Mouse (Mus musculus) neural tube, embryonic 12.5 days (tissue): ENCODE results near the gene Hnrnpa2b1. TPM values are rescaled to one million over a fixed set of nuclear protein-coding genes. Genes with fewer than 3 reads are reported as not detected.
A peak's percentile ranks its signal among the peaks of the same experiment; 100 is the strongest.

Experiments used
- ATAC-seq: fragments of 200-750 bp; cut with Nextera tagmentation; 2 replicates; pipeline ENCODE4 v1.8.0; 2017; ENCODE audit warnings: low read depth, mild to moderate bottlenecking, moderate TSS enrichment, moderate library complexity; ENCODE audit not compliant: low FRiP score
- H3K27ac ChIP-seq: fragments of 300-500 bp; sonication (generic); 2 replicates; pipeline ENCODE4 v1.5.1; 2016
- H3K27me3 ChIP-seq: fragments of 300-500 bp; sonication (generic); replicated peaks from 2 replicates; pipeline ENCODE4 v1.6.1; 2016; ENCODE audit warnings: mild to moderate bottlenecking
- H3K36me3 ChIP-seq: fragments of 300-500 bp; sonication (generic); 2 replicates; pipeline ENCODE4 v1.6.1; 2016; ENCODE audit warnings: mild to moderate bottlenecking
- H3K4me1 ChIP-seq: fragments of 300-500 bp; sonication (generic); 2 replicates; pipeline ENCODE4 v1.6.1; 2016
- H3K4me2 ChIP-seq: fragments of 300-500 bp; sonication (generic); replicated peaks from 2 replicates; pipeline ENCODE4 v1.6.1; 2016; ENCODE audit warnings: mild to moderate bottlenecking
- H3K4me3 ChIP-seq: fragments of 300-500 bp; sonication (generic); 2 replicates; pipeline ENCODE4 v1.5.1; 2016
- H3K9ac ChIP-seq: fragments of 300-500 bp; sonication (generic); 2 replicates; pipeline ENCODE4 v1.6.1; 2016; ENCODE audit warnings: mild to moderate bottlenecking
- H3K9me3 ChIP-seq: fragments of 300-500 bp; sonication (generic); 2 replicates; pipeline ENCODE4 v1.6.1; 2016; ENCODE audit warnings: mild to moderate bottlenecking
- WGBS: fragments of 180-500 bp; shearing (Covaris S2); methylation state at CpG from one replicate; pipeline ENCODE4 v1.1.7; 2016; 5-methylcytosine and 5-hydroxymethylcytosine counted together
- polyA plus RNA-seq: library from polyadenylated mRNA; unstranded; fragments of >200 nt; fragmentation: Nextera tagmentation; extraction: Ambion mirVana; gene quantifications from 2 replicates; pipeline ENCODE4 v1.2.1, GENCODE M21; 2016

The Hnrnpa2b1 gene
- polyA plus RNA-seq, 1 experiment from 2014 or later, result 2,188 TPM

DNA sequence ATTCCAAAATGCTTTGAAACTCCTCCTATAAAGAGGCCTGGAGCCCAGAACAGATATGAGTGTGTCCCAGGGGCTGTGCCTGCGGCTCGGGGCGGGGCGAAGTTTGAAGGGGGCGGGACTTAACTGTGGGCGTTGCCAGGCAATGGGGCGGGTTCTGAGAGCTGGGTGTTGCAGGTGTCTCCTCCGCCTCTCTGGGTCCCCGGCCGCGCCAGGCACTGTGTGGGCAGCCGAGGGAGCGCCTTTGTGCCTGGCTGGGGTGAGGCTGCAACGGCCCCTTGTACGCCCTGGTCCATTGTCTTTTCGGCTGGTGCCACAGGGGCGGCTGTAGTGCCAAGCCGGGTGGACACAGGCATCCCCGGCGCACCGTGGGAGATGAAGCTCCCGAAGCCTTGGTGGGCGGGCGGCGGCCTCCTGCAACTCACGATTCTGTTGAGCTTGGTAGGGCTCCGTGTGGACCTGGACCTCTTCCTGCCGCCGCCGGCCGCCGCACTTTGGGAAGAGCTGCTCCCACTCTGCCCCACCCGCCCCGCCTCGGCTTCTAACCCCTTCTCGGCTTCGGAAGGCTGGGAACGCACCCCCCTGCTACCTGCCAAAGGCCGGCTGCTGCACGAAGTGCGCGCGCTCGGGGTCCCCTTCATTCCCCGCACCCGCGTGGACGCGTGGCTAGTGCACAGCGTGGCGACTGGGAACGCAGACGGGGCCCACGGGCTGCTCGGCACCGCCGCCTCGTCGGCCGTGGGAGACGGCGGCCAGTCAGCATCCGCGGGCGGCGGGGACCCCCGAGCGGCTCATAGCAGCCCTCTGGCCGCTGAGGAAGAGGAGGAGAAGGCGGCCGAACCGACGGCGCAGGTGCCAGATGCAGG lies 36.9 kb downstream of the Hnrnpa2b1 start, which contains the start of gene Nfe2l3:
TSS of gene Nfe2l3 (plus strand) at position 136 of the 863 bp plus-strand sequence.
- peak within 1 kb of the TSS; percentile 66 for H3K9ac ChIP-seq
- H3K27me3 ChIP-seq, result peaks cover 41% of the 10 kb centered on the region
- H3K36me3 ChIP-seq, result no peaks in the 10 kb centered on the region
- 1% methylated on average over 74 of the region's 74 CpGs for WGBS
- no peaks in the 10 kb centered on the region for H3K9me3 ChIP-seq
- H3K4me3 ChIP-seq, result peak within 1 kb of the TSS; percentile 53
- no peak within 1 kb of the TSS for H3K27ac ChIP-seq
- H3K4me2 ChIP-seq, result peak within 1 kb of the TSS; percentile 94
- peak; percentile 81 for ATAC-seq
- H3K4me1 ChIP-seq, result peaks cover 9% of the 10 kb centered on the region

DNA sequence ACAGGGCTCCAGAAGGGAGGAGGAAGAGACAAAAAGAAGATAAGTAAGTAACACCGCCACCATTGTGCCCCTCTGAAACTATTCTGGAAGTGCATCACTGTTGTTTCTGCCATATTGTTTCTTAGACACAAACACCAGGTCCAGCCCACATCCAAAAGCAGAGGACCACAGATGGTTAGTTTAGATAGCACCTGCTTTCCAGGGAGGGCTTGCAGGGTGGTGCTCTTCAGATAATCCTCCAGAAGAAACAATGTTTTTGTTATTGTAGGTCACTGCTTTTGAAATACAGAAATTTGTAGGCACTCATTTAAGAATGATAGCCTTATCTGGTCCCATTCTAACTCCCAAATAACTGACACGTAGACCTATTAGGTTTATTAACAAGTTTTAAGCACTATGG lies 45.2 kb downstream of the Hnrnpa2b1 start:
- H3K27me3 ChIP-seq, result no peaks in the 10 kb centered on the region
- H3K4me2 ChIP-seq, result no peak overlapping the region
- no peaks in the 10 kb centered on the region for H3K36me3 ChIP-seq
- H3K4me3 ChIP-seq, result no peak overlapping the region
- peaks cover 5% of the 10 kb centered on the region; the same call in 1 of the 2 replicates for H3K9me3 ChIP-seq
- no peak overlapping the region for H3K9ac ChIP-seq
- H3K27ac ChIP-seq, result no peak overlapping the region
- 92% methylated on average over 2 of the region's 2 CpGs for WGBS
- H3K4me1 ChIP-seq, result no peaks in the 10 kb centered on the region
- no peak for ATAC-seq

DNA sequence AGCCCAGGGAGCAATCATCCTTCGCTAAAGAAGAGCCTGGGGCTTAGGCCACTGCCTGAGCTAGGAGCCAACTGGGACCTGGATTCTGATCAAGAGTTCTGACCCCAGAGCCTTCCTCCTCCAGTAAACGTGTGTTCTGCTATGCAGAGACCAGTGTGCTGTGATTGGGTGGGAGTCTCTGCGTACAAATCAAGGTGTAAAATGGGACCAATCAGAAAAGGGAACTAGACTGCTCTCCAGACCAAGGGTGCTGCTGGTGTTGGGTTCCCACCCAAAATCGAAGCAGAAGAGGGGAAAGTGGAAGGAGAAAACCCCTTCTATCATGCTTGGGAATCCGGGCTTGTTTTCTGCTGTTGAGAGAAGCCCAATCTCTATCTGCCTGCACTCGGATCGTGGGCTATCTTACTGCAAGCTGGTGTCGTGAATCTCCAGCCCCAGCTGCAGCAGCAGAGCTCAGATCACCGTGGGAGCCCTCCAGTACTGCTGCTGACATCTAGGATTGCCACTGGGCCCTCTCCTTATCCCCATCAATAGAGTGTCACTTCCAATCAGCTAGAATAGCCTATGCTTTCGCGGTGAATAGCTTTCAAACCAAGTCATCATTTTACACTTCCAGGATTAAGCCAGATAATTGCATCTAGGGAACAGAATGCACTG lies 46.1 kb downstream of the Hnrnpa2b1 start:
- no peak overlapping the region for H3K9ac ChIP-seq
- ATAC-seq, result no peak
- H3K36me3 ChIP-seq, result no peaks in the 10 kb centered on the region
- no peaks in the 10 kb centered on the region for H3K4me1 ChIP-seq
- no peak overlapping the region for H3K4me2 ChIP-seq
- peaks cover 5% of the 10 kb centered on the region; the same call in 1 of the 2 replicates for H3K9me3 ChIP-seq
- H3K27ac ChIP-seq, result no peak overlapping the region
- whole genome bisulfite sequencing, result 56% methylated on average over 11 of the region's 11 CpGs
- H3K27me3 ChIP-seq, result no peaks in the 10 kb centered on the region
- no peak overlapping the region for H3K4me3 ChIP-seq

DNA sequence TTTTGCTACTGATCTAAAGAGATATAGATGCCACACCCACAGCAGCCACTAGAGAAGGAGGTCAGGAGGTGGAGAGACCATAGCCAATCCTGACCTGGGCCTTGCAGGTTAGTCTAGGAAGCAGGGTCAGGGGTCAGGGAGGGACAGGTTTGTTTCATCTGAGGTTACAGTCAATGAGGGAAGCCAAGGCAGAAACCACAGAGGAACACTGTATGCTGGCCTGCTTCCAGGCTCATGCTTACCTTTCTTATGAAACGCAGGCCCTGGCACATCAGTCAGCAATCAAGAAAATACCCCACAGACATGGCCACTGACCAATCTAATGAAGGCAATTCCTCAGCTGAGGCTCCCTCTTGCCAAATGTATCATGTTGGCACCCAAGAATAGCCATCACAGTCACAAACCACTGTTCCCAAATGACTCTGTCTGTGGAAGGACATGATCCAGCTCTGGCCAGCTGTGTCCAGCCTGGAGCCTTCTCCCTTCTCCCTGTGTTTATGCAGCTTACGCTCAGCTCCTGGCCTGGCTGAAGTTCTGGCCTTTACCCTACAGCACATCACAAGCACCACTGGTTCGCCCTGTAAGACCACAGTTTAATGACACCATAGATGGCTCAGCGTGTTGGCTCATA lies 52.3 kb downstream of the Hnrnpa2b1 start:
- Histone ChIP-seq H3K27me3 (no peaks in the 10 kb centered on the region), H3K4me3 (no peak overlapping the region), H3K27ac (no peak overlapping the region), H3K4me1 (no peaks in the 10 kb centered on the region), H3K4me2 (no peak overlapping the region), H3K9ac (no peak overlapping the region), H3K36me3 (no peaks in the 10 kb centered on the region), H3K9me3 (no peaks in the 10 kb centered on the region)
- no peak for ATAC-seq
- WGBS, result 93% methylated on average over 4 of the region's 4 CpGs

DNA sequence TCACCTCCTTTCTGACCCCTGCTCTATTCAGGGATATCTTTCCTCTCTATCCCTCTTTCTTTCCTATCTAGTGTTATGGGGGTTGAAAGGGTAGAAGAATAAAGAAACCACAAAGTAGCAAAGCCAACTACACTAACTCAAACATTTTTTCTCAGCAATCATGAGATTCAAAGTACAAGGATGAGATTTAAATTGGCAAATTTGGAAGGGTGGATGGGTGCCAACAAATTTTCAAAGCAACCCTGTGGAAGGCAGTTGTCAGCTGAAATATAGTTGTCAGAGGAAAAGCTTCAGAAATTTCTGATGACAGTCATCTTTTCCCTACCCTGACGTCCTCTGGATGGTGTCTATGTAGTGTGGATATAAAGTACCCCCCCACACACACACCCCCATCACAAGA lies 53.3 kb downstream of the Hnrnpa2b1 start:
- Histone ChIP-seq H3K9me3 (no peaks in the 10 kb centered on the region), H3K27me3 (no peaks in the 10 kb centered on the region), H3K27ac (no peak overlapping the region), H3K36me3 (no peaks in the 10 kb centered on the region), H3K4me2 (no peak overlapping the region), H3K4me3 (no peak overlapping the region), H3K9ac (no peak overlapping the region), H3K4me1 (no peaks in the 10 kb centered on the region)
- ATAC-seq, result no peak
- WGBS, result 67% methylated on average over 1 of the region's 1 CpGs

Other genes with a start within 250 kb of the Hnrnpa2b1 start
- 2.8 and 3.4 TPM in 2 replicates for gene Nfe2l3, start 37.2 kb downstream of the Hnrnpa2b1 start, polyA plus RNA-seq
- 569 and 589 TPM in 2 replicates for gene Cbx3, start 466 bp upstream of the Hnrnpa2b1 start, polyA plus RNA-seq
- 39.0 and 42.6 TPM in 2 replicates for gene Snx10, start 54.0 kb upstream of the Hnrnpa2b1 start, polyA plus RNA-seq